Mouse (Mus musculus) stomach, postnatal 0 days (tissue): ENCODE results near the gene Ccdc96. TPM values are rescaled to one million over a fixed set of nuclear protein-coding genes. Genes with fewer than 3 reads are reported as not detected.
A peak's percentile ranks its signal among the peaks of the same experiment; 100 is the strongest.

ENCODE experiments used
- ATAC-seq: fragments of 200-750 bp; cut with Nextera tagmentation; 2 replicates; pipeline ENCODE4 v1.8.0; 2017; ENCODE audit not compliant: low FRiP score, low TSS enrichment
- DNase-seq: peaks from one replicate; pipeline ENCODE4 v3.0.0-alpha.2; 2016; ENCODE audit warnings: low spot score
- H3K27ac ChIP-seq: fragments of 300-500 bp; sonication (generic); replicated peaks from 2 replicates; pipeline ENCODE4 v1.5.1; 2014; ENCODE audit warnings: mild to moderate bottlenecking, control low read depth
- H3K27me3 ChIP-seq: fragments of 300-500 bp; sonication (generic); 2 replicates; pipeline ENCODE4 v1.6.1; 2014; ENCODE audit warnings: low read length; ENCODE audit not compliant: control insufficient read depth, insufficient read depth
- H3K36me3 ChIP-seq: fragments of 300-500 bp; sonication (generic); 2 replicates; pipeline ENCODE4 v1.6.1; 2014; ENCODE audit warnings: low read length, mixed read lengths; ENCODE audit not compliant: control insufficient read depth, insufficient read depth
- H3K4me1 ChIP-seq: fragments of 300-500 bp; sonication (generic); replicated peaks from 2 replicates; pipeline ENCODE4 v1.6.1; 2014; ENCODE audit warnings: antibody characterized with exemption; ENCODE audit not compliant: control insufficient read depth, insufficient read depth
- H3K4me2 ChIP-seq: fragments of 300-500 bp; sonication (generic); replicated peaks from 2 replicates; pipeline ENCODE4 v1.6.1; 2014; ENCODE audit warnings: low read depth, mild to moderate bottlenecking, control low read depth, moderate library complexity
- H3K4me3 ChIP-seq: fragments of 300-500 bp; sonication (generic); 2 replicates; pipeline ENCODE4 v1.5.1; 2014; ENCODE audit warnings: low read depth, low read length, control low read depth
- H3K9ac ChIP-seq: fragments of 300-500 bp; sonication (generic); 2 replicates; pipeline ENCODE4 v1.6.1; 2014; ENCODE audit warnings: mild to moderate bottlenecking, low read length, control low read depth, mixed read lengths
- H3K9me3 ChIP-seq: fragments of 300-500 bp; sonication (generic); 2 replicates; pipeline ENCODE4 v1.6.1; 2016; ENCODE audit warnings: low read length; ENCODE audit not compliant: control insufficient read depth
- CTCF ChIP-seq: IDR thresholded peaks from 2 replicates; pipeline ENCODE4 v1.5.1; 2016; ENCODE audit warnings: antibody characterized with exemption, low read depth, mild to moderate bottlenecking, moderate library complexity
- EP300 ChIP-seq: optimal IDR thresholded peaks from 2 replicates; pipeline ENCODE3; 2016; ENCODE audit warnings: antibody characterized with exemption
- WGBS: fragments of 180-500 bp; shearing (Covaris S2); extraction: QIAGEN DNeasy Blood & Tissue Kit; methylation state at CpG from one replicate; pipeline ENCODE4 v1.1.7; 2014; 5-methylcytosine and 5-hydroxymethylcytosine counted together
- polyA plus RNA-seq: library from polyadenylated mRNA; unstranded; fragments of >200 nt; fragmentation: Nextera tagmentation; extraction: Ambion mirVana; gene quantifications from 2 replicates; pipeline ENCODE4 v1.2.1, GENCODE M21; 2015

The Ccdc96 gene
- polyA plus RNA-seq, 1 experiment from 2014 or later, result 0.21 TPM

DNA sequence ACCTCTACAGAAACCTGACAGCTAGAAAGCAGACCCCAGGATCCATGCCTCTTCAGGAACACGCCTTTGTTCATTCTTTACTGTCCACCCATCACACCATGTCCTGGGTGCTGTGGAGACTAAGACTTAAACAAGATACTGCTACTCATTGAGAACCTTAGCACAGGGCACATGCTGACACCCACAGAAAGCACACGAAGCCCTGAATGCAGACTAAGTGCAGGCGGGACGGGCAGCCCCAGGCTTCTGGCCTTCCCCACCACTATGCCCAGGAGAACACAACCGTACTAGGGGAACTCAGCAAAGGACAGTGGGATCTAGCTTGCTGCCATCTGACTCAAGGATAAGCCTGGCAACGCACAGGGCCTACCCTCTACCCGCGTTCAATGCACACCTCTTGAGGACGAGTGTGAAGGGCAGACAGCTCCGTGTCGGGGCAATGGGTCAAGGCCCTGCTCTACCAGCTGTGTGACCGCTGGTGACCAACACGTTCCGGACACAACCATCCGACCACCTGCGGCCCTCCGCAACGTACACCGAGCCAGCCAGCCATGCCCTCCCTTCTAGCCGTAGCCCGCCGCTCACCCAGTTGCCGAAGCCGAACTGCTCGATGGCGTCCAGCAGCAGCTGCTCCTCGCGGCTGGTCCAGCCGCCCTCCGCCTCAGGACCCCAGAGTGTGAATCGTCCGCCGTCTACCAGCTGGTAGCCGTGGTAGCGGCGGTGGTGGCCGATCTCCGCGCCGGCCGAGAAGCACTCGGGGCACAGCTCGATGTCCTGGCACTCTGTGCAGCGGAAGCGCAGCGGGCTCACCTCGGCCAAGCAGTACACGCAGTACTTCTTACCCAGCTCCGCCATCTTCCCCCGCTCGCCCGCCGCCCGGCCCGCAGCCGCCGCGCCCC is 936 bp upstream of the Ccdc96 start:
- Histone ChIP-seq H3K4me3 (peak overlapping the region; percentile 89), H3K4me1 (peaks cover 12% of the 10 kb centered on the region), H3K27me3 (no peaks in the 10 kb centered on the region), H3K36me3 (peaks cover 3% of the 10 kb centered on the region; the same call in 1 of the 2 replicates), H3K27ac (peak overlapping the region; percentile 69), H3K4me2 (peak overlapping the region; percentile 88), H3K9me3 (no peaks in the 10 kb centered on the region), H3K9ac (peak overlapping the region; percentile 84)
- TF ChIP-seq EP300 (no peak), CTCF (no peak)
- no peak; the same call in 1 of the 2 replicates for ATAC-seq
- 2% methylated on average over 51 of the region's 58 CpGs for WGBS
- DNase-seq, result no peak

- Histone ChIP-seq H3K27me3 (no peaks in the 10 kb centered on the region), H3K36me3 (peaks cover 3% of the 10 kb centered on the region; the same call in 1 of the 2 replicates), H3K9ac (no peak overlapping the region), H3K4me3 (peak overlapping the region; percentile 52; the same call in 1 of the 2 replicates), H3K27ac (no peak overlapping the region), H3K4me2 (peak overlapping the region; percentile 92), H3K9me3 (no peaks in the 10 kb centered on the region), H3K4me1 (peaks cover 12% of the 10 kb centered on the region)
- TF ChIP-seq EP300 (no peak), CTCF (no peak)
- DNase-seq (no peak), ATAC-seq (no peak)
- WGBS, result 33% methylated on average over 19 of the region's 19 CpGs
Measured at GRCm38 (mm10) chr5:36485306-36485705, 918 bp downstream of the Ccdc96 start.

DNA sequence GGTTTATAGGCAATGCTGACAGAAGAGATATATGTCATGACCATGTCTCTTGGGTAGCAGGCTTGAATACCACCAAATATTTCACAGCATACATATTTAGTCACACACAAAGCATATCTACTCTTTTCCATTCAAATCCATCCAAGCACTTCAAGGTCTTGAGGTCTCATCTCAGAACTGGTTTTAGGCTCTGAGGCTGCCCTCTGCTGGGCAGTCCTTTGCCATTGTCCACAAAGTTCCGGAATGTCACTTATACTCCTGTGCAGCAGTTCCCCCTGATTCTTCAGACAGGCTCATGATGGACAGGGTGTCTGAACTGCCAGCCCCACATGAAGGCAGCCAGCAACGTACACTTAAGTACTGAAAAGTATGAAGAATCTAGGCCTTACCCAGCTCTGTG is 4.8 kb downstream of the Ccdc96 start:
- peaks cover 14% of the 10 kb centered on the region for H3K36me3 ChIP-seq
- whole genome bisulfite sequencing, result 67% methylated on average over 2 of the region's 2 CpGs
- DNase-seq, result peak; percentile 41

DNA sequence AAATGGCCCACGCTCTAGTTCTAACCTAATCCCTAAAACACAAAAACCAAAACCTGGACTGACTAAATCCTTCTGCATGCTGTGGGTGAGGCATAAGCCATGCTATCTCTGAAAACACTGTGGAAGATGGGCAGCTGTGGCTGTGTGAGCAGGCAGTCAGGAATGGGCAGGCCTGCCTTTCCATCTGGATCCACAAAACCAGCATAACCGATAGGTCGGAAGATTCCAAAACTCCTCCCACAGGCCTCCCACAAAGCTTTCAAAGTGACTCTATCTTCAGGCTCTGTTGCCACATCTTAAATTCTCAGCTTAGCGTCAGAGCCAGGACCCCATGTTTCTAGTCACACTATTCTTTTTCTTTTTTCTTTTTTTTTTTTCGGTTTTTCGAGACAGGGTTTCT is 9.5 kb downstream of the Ccdc96 start:
- no peak for ATAC-seq
- no peaks in the 10 kb centered on the region for H3K9me3 ChIP-seq
- H3K27me3 ChIP-seq, result no peaks in the 10 kb centered on the region
- H3K4me3 ChIP-seq, result no peak overlapping the region
- H3K27ac ChIP-seq, result no peak overlapping the region
- WGBS, result 81% methylated on average over 6 of the region's 6 CpGs
- no peak overlapping the region for H3K9ac ChIP-seq
- DNase-seq, result no peak
- H3K4me2 ChIP-seq, result no peak overlapping the region
- H3K4me1 ChIP-seq, result no peaks in the 10 kb centered on the region
- TF ChIP-seq CTCF, result no peak
- TF ChIP-seq EP300, result no peak
- peaks cover 25% of the 10 kb centered on the region for H3K36me3 ChIP-seq

More for the DNA sequence above, 4.8 kb downstream of the Ccdc96 start:
- TF ChIP-seq EP300 (no peak), CTCF (peak; percentile 77)
- no peak overlapping the region for H3K4me3 ChIP-seq
- H3K4me1 ChIP-seq, result peaks cover 5% of the 10 kb centered on the region; the same call in 1 of the 2 replicates
- H3K4me2 ChIP-seq, result no peak overlapping the region
- no peak overlapping the region for H3K27ac ChIP-seq
- no peaks in the 10 kb centered on the region for H3K9me3 ChIP-seq
- H3K27me3 ChIP-seq, result no peaks in the 10 kb centered on the region
- H3K9ac ChIP-seq, result no peak overlapping the region
- no peak for ATAC-seq

DNA sequence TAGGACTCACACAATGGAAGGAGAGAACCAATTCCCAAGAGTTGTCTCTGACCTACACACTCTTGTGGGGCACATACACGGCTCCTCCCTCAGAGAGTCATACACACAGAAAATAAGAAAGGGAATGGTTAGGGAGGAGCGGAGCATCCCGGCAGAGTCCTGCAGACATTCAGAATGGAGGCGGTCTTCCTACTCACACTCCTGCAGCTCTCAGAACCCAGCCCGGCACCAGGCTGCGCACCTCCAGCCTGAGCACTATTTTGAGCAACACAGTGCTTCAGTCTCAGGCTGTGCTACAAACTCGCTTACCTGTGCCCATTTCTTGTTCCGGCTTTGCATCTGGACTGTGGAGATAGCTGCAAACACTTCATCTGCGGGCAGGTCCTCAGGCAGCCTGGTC is 10.3 kb downstream of the Ccdc96 start:
- Histone ChIP-seq H3K4me3 (no peak overlapping the region), H3K4me1 (no peaks in the 10 kb centered on the region), H3K9ac (no peak overlapping the region), H3K4me2 (no peak overlapping the region), H3K27ac (no peak overlapping the region), H3K9me3 (no peaks in the 10 kb centered on the region), H3K27me3 (no peaks in the 10 kb centered on the region), H3K36me3 (peaks cover 27% of the 10 kb centered on the region)
- 96% methylated on average over 9 of the region's 9 CpGs for WGBS
- TF ChIP-seq EP300, result no peak
- no peak for TF ChIP-seq CTCF
- ATAC-seq (no peak), DNase-seq (no peak)

GRCm38 (mm10) chr5:36505235-36505634 is 20.8 kb downstream of the Ccdc96 start:
- Histone ChIP-seq H3K4me3 (no peak overlapping the region), H3K27ac (no peak overlapping the region), H3K27me3 (no peaks in the 10 kb centered on the region), H3K9ac (no peak overlapping the region), H3K9me3 (no peaks in the 10 kb centered on the region), H3K36me3 (peaks cover 12% of the 10 kb centered on the region), H3K4me1 (no peaks in the 10 kb centered on the region), H3K4me2 (no peak overlapping the region)
- WGBS, result 83% methylated on average over 7 of the region's 7 CpGs
- TF ChIP-seq CTCF, result no peak
- TF ChIP-seq EP300, result no peak
- ATAC-seq (peak; percentile 54; the same call in 1 of the 2 replicates), DNase-seq (no peak)
